8 mouse cellular contexts compared by ENCODE assay signal in genomic region chr1:67038246-67038987, GRCm38 (mm10). TPM values are rescaled to one million over a fixed set of nuclear protein-coding genes. Genes with fewer than 3 reads are reported as not detected.
A peak's percentile ranks its signal among the peaks of the same experiment; 100 is the strongest.
DNase-seq lines count a peak whose midpoint lies in the region; ATAC-seq lines count a peak whose summit lies in the region.

TSS of gene Lancl1 (minus strand) at chr1:67038872.

- H3K4me1 ChIP-seq in forebrain, embryonic 11.5 days (replicated peaks; ENCODE audit: control insufficient read depth, insufficient read depth, low read length): peaks cover 4% of the 10 kb centered on the region; the same call in 1 of the 2 replicates
- H3K4me1 ChIP-seq in heart, embryonic 16.5 days (ENCODE audit: control insufficient read depth, insufficient read depth, low read length): peaks cover 6% of the 10 kb centered on the region; the same call in 1 of the 2 replicates
- H3K4me1 ChIP-seq in liver, embryonic 15.5 days (replicated peaks): peaks cover 24% of the 10 kb centered on the region
- H3K4me1 ChIP-seq in neural tube, embryonic 12.5 days: peaks cover 9% of the 10 kb centered on the region

- WGBS in forebrain, embryonic 11.5 days: under 1% methylated on average over 42 of the region's 47 CpGs
- under 1% methylated on average over 47 of the region's 47 CpGs for WGBS in heart, embryonic 16.5 days
- WGBS in liver, embryonic 15.5 days (ENCODE audit: insufficient replicate concordance): under 1% methylated on average over 46 of the region's 47 CpGs
- WGBS in neural tube, embryonic 12.5 days: under 1% methylated on average over 43 of the region's 47 CpGs

- H3K9ac ChIP-seq in forebrain, embryonic 11.5 days (ENCODE audit: low read length): peak within 1 kb of the TSS; percentile 58
- peak within 1 kb of the TSS; percentile 86 for H3K9ac ChIP-seq in heart, embryonic 16.5 days (ENCODE audit: low read length)
- H3K9ac ChIP-seq in liver, embryonic 15.5 days: peak within 1 kb of the TSS; percentile 79
- H3K9ac ChIP-seq in neural tube, embryonic 12.5 days: peak within 1 kb of the TSS; percentile 71

- H3K4me3 ChIP-seq in forebrain, embryonic 11.5 days (ENCODE audit: low read depth, low read length): peak within 1 kb of the TSS; percentile 90
- H3K4me3 ChIP-seq in heart, embryonic 16.5 days (ENCODE audit: low read length): peak within 1 kb of the TSS; percentile 86
- H3K4me3 ChIP-seq in liver, embryonic 15.5 days (replicated peaks): peak within 1 kb of the TSS; percentile 93
- peak within 1 kb of the TSS; percentile 68 for H3K4me3 ChIP-seq in neural tube, embryonic 12.5 days

- H3K27ac ChIP-seq in forebrain, embryonic 11.5 days (ENCODE audit: low read depth, low read length): no peak within 1 kb of the TSS
- H3K27ac ChIP-seq in heart, embryonic 16.5 days (ENCODE audit: low read length): peak within 1 kb of the TSS; percentile 24; the same call in 1 of the 2 replicates
- peak within 1 kb of the TSS; percentile 66; the same call in 1 of the 2 replicates for H3K27ac ChIP-seq in liver, embryonic 15.5 days (replicated peaks)
- no peak within 1 kb of the TSS for H3K27ac ChIP-seq in neural tube, embryonic 12.5 days

- ATAC-seq in forebrain, embryonic 11.5 days (replicated peaks; ENCODE audit: low FRiP score): peak; percentile 98
- peak; percentile 95 for ATAC-seq in heart, embryonic 16.5 days (replicated peaks; ENCODE audit: extremely low read depth, insufficient read depth, low FRiP score)
- peak; percentile 95 for ATAC-seq in liver, embryonic 15.5 days (ENCODE audit: insufficient read depth)
- peak; percentile 97 for ATAC-seq in neural tube, embryonic 12.5 days (ENCODE audit: low FRiP score, low read depth)

- peak within 1 kb of the TSS; percentile 60 for H3K4me2 ChIP-seq in forebrain, embryonic 11.5 days (ENCODE audit: low read depth, low read length, severe bottlenecking)
- peak within 1 kb of the TSS; percentile 84 for H3K4me2 ChIP-seq in heart, embryonic 16.5 days (ENCODE audit: low read depth, low read length)
- H3K4me2 ChIP-seq in liver, embryonic 15.5 days: peak within 1 kb of the TSS; percentile 86
- H3K4me2 ChIP-seq in neural tube, embryonic 12.5 days (replicated peaks): peak within 1 kb of the TSS; percentile 72

- no peaks in the 10 kb centered on the region; the same call in 1 of the 2 replicates for H3K36me3 ChIP-seq in forebrain, embryonic 11.5 days (ENCODE audit: control insufficient read depth, insufficient read depth, low read length)
- H3K36me3 ChIP-seq in heart, embryonic 16.5 days (ENCODE audit: control insufficient read depth, insufficient read depth): peaks cover 13% of the 10 kb centered on the region
- H3K36me3 ChIP-seq in liver, embryonic 15.5 days (replicated peaks): peaks cover 6% of the 10 kb centered on the region
- H3K36me3 ChIP-seq in neural tube, embryonic 12.5 days: peaks cover 24% of the 10 kb centered on the region

- peak; percentile 86 to 87 for DNase-seq in CD8-positive naive resting alpha-beta T cell, adult 2 months (ENCODE audit: low read depth in 2 of 2, low spot score in 2 of 2)
- peak; percentile 72 for DNase-seq in c-Kit-positive CD71-negative TER-119-negative erythroid progenitor cells, embryonic 14.5 days (ENCODE audit: low read depth)
- peak; percentile 92 for DNase-seq in forebrain, embryonic 11.5 days (ENCODE audit: low spot score)
- peak; percentile 91 to 93 for DNase-seq in kidney, postnatal 36 days
- DNase-seq in telencephalon, adult 2 months (ENCODE audit: low read depth, low spot score): peak; percentile 89

- H3K27me3 ChIP-seq in forebrain, embryonic 11.5 days (ENCODE audit: control insufficient read depth, insufficient read depth, low read length): no peaks in the 10 kb centered on the region
- H3K27me3 ChIP-seq in heart, embryonic 16.5 days (ENCODE audit: control insufficient read depth, insufficient read depth, low read length): no peaks in the 10 kb centered on the region
- no peaks in the 10 kb centered on the region for H3K27me3 ChIP-seq in liver, embryonic 15.5 days
- no peaks in the 10 kb centered on the region for H3K27me3 ChIP-seq in neural tube, embryonic 12.5 days (replicated peaks)

- H3K9me3 ChIP-seq in forebrain, embryonic 11.5 days (ENCODE audit: control insufficient read depth, low read length): no peaks in the 10 kb centered on the region
- H3K9me3 ChIP-seq in heart, embryonic 16.5 days (replicated peaks; ENCODE audit: control insufficient read depth, low read length): no peaks in the 10 kb centered on the region
- H3K9me3 ChIP-seq in liver, embryonic 15.5 days (replicated peaks): no peaks in the 10 kb centered on the region
- H3K9me3 ChIP-seq in neural tube, embryonic 12.5 days: no peaks in the 10 kb centered on the region

RNA-seq across cellular contexts. Expression of gene Lancl1, which starts in this region (rescaled TPM):
- 75.4 and 85.7 TPM in 2 replicates for polyA plus RNA-seq in forebrain, embryonic 11.5 days (2014; fragmentation: Nextera tagmentation; extraction: Ambion mirVana)
- 75.0 and 78.9 TPM in 2 replicates for polyA plus RNA-seq in heart, embryonic 16.5 days (2015; fragmentation: Nextera tagmentation; extraction: Ambion mirVana)
- polyA plus RNA-seq in liver, embryonic 15.5 days (2015; fragmentation: Nextera tagmentation; extraction: Ambion mirVana): 22.8 and 23.4 TPM in 2 replicates
- 126 and 127 TPM in 2 replicates for polyA plus RNA-seq in neural tube, embryonic 12.5 days (2016; fragmentation: Nextera tagmentation; extraction: Ambion mirVana)

Comparison
In these comparisons a context has a peak if more than half of its experiments do, and no peak if none do; other contexts are left out.
1. H3K27ac ChIP-seq: peak in heart, embryonic 16.5 days (single experiment) and liver, embryonic 15.5 days (single experiment); none in forebrain, embryonic 11.5 days (single experiment) and neural tube, embryonic 12.5 days (single experiment).
2. Peak in every context shown above with its lines, with median percentiles within 50 percentile points of each other: DNase-seq, ATAC-seq, H3K4me2 ChIP-seq, H3K4me3 ChIP-seq and H3K9ac ChIP-seq.